Mouse (Mus musculus) frontal cortex, postnatal 10 days (tissue): ENCODE measurements around the gene Akap14.

Source experiments
- DNase-seq, 2 experiments: peaks; one replicate each; pipeline ENCODE4 v3.0.0; 2022; ENCODE audit warnings: low spot score in 2 of 2, mixed read lengths in 1 of 2

The Akap14 gene

GRCm38 (mm10) chrX:37103826-37104225 lies 64.8 kb downstream of the Akap14 start:
- DNase-seq = no peak
